Mouse (Mus musculus) E14TG2a.4 (cell line): Measurements from ENCODE around the gene Smg9.

ENCODE experiments used
- CTCF ChIP-seq: conservative IDR thresholded peaks from 2 replicates; pipeline ENCODE4 v1.5.1; 2014; ENCODE audit warnings: low read length
- NANOG ChIP-seq: IDR thresholded peaks from 2 replicates; pipeline ENCODE4 v1.6.1; 2014; ENCODE audit warnings: borderline replicate concordance, low read length, mixed read lengths
- POU5F1 ChIP-seq: IDR thresholded peaks from 2 replicates; pipeline ENCODE4 v1.6.1; 2014; ENCODE audit warnings: low read length, borderline replicate concordance

- no peak for TF ChIP-seq CTCF
- TF ChIP-seq NANOG = no peak
- TF ChIP-seq POU5F1 = no peak
These were observed 22.2 kb downstream of the Smg9 start for GRCm38 (mm10) chr7:24421648-24422047.
